Mouse (Mus musculus): ENCODE measurements at regions not wholly inside any gene's neighbourhood (a gene's known extent, or its start where the extent isn't known, plus 50 kb on each side); places are given as distances from the start of the nearest gene placed in this dataset.

DNA sequence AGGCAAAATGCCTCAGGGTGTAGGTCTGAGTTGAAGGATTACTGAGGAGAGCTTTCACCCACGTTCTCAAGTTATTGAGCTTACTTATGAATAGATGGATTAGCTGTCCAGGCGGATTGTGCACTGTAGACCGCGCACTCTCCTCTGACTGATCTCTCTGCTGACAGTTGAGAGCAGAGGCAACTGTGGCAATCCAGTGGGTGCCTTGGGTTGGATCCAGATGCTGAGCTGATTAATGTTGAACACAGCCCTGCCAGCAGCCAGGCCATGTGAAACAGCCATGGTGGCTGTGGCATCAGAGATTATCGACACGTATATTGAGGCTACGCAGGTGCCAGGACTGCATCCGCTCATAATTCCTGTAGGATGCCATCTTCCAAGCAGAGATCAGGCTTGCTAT lies 53.6 kb downstream of the Gm10320 start:
- no peak for DNase-seq (ENCODE audit: low read depth, low spot score)

DNA sequence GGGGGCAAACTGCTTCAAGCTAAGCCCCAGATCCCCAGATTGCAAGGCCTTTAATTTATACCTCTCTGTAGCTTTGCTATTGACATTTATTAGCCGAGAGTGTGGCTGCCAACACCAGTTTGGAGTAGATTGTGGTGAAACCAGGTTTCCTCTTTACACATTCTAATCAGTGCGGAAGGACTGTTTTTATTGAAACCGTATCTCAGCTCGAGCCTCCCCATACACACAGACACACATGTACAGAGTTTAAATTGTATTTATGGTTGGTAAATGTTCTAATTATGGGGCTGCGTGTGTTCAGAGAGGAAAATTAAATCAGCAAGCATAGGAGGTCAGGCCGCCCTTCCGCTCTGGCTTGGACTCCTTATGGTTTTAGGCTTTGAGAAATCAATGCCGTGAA lies 54.8 kb downstream of the Gm10320 start:
- no peak for DNase-seq (ENCODE audit: low read depth, low spot score)

DNA sequence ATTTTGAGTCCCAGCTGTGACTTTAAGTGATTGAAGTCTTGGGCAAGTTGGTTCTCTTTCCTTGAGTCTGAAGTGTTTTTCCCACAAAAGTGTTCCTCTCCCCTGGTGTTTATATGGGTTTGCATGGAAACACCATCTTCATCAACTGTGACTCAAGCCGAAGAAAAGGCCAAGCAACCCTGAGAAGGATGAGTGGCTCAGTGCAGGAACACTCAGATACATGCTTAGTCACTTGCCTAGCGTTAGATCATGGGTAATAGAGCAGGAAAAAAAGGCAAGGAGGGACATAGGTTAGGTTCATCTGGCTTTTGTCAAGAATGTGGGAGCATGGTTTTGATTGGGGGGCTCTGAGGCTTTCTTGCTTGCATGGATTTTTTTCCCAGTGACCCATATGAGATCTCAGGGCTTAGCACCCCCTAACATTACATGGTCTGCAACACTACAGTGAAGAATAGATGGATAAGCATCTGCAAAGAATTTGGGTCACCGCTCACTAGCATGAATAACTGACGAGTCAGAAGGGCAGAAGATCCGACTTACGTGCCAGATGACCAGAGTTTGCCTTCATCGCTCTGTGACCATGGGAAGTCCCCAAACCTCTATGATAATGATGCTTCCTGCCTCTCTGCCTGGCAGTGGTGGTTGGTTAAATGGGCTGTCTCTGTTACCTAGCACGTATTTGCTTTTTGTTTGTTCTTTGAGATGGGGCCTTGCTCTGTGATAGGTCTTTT lies 56.4 kb downstream of the Gm10320 start:
- no peak for DNase-seq (ENCODE audit: low read depth, low spot score)

DNA sequence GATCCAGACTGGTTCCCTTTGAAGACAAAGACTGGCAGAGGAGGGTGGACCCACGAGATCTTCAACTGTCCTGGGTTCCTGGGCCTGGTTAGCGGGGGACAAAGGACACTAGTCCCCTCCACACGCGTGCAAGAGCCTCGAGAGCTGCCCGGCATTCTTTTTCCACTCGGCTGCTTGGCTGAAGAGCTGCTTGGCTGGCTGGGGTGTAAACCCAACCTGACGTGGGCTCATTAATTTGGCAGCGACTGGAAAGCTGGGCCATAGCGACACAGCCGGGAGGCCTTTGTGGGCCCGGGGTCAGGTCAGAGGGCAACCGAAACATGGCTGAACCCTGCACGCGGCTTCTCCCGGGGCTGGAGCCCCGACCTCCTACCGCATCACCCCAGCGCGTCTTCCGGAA lies 62.0 kb downstream of the Gm10320 start:
- no peak for DNase-seq (ENCODE audit: low read depth, low spot score)

- peak; percentile 36 for DNase-seq (ENCODE audit: low read depth, low spot score)
Measured at GRCm38 (mm10) chr13:98427660-98428059, 64.1 kb downstream of the Gm10320 start.

DNA sequence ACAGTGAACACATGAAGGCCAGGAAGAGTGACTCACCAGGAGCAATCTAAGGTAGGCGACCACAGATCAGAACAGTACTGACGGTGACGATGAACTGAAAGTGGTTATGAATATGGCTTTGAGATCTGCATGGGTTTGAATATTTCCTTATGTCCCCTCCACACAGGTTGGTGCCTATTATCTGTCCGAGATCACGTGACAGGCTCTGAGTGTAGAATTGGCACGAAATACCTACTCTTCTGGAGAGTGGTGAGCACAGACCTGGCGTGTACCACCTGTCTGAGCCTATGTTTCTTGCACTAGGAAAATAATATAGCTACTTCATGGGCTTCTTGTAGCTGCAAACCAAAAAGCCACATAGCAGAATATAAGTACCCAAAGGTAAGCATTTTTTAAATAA lies 66.8 kb downstream of the Gm10320 start:
- DNase-seq (ENCODE audit: low read depth, low spot score), result no peak

DNA sequence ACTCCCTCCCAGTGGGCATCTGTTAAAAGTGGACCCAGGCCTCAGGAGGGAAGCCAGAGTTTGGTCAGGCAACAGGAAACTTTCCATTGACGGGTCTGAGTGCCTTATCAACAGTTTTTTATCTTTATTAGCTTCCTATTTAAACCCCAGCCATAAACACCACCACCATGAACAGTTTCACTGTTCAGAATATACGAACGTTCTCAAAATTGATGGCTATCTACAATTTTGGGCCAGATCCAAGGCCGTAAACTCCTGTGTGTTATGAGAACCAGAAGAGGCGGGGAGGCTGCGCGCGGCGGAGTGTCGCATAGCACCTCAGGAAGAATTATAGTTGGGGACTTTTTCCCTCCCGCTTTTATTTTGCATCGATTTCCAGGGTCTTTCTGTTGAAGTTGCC lies 67.8 kb downstream of the Gm10320 start:
- no peak for DNase-seq (ENCODE audit: low read depth, low spot score)

DNA sequence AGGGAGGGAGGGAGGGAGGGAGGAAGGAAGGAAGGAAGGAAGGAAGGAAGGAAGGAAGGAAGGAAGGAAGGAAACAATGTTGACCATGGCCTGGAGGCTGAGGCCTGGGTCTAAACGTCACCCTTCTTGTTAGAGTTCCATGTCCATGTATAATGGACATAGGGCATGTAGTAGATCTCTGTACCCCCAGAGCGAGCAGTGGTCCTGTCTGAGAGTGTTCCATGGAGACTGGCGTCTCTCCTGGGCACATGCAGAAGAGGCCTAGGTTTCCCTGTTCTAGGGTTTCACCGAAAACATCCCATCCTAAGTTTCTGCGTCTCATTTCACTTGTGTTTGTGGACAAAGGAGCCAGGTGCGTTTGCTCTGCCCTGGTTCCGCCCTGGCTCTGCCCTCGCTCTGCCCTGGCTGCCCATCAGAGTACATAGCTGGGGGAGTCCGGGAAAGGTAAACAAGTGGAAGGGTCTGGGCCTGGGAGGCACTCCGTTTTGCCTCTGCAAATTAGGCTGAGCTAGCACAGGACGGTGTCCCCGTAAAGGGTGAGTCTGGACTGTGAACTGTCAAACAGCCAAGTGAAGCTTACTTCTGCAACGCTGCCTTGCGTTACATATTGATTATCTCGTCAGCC lies 66.5 kb downstream of the Foxd1 start:
- DNase-seq (ENCODE audit: low read depth, low spot score), result no peak

DNA sequence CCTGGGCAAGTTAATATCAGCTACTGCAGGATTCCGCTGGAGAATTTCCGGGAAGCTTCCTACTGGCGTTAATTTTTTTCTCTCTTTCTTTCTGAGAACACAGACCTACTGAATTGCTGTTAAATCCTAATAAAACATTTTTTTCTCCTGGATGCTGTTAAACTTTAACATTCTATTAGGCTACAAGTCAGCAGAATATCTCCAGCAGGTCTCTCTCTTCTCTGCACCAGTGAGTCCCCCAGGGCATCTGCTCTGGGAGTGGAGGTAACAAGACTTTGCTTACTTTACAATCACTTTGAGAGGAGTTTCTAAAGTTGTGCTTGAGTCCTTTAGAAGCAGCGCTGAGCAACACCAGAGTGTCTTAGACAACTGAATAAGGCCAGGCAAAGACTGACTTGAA lies 63.7 kb downstream of the Foxd1 start:
- DNase-seq (ENCODE audit: low read depth, low spot score), result no peak

- DNase-seq (ENCODE audit: low read depth, low spot score), result no peak
Measured at GRCm38 (mm10) chr13:98416457-98416856, 62.4 kb downstream of the Foxd1 start.

GRCm38 (mm10) chr13:98414851-98415250 lies 60.8 kb downstream of the Foxd1 start:
- no peak for DNase-seq (ENCODE audit: low read depth, low spot score)

GRCm38 (mm10) chr13:98413233-98413632 lies 59.2 kb downstream of the Foxd1 start:
- DNase-seq (ENCODE audit: low read depth, low spot score), result no peak

Measured in ES-CJ7 (cell line).